ENCODE assay signal across 17 mouse cellular contexts in the genomic region with DNA sequence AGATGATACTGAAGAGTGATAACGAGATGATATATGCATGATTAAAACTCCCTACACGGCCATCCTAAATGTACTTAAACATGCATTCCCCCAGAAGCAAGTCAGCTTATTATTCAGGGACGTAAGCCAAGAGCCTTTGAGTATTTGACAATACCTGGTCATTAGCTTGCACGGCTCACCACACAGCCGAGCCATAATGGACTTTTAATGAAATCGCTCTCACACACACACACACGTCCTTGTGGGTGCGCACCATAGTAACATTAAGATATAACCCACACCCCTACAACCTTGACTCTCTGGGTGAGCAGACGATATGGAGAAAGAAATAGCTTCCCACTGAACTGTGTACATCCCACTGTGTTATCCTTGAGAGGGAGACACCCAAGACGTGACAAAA.
A peak's percentile ranks its signal among the peaks of the same experiment; 100 is the strongest.
DNase-seq lines count a peak whose midpoint lies in the region; ATAC-seq and TF ChIP-seq lines count a peak whose summit lies in the region.
"Had no signal": no experiment of that assay in that cellular context is flagged by ENCODE, and none has a peak within 500 bp of the region (broad histone marks: within the 10 kb centered on the region; RNA-seq: fewer than 3 reads in every experiment).

No protein-coding gene starts in this region.

- intact Hi-C loops in left cerebral cortex, postnatal 10 days (cut with DNase I), result no loop called here

- peaks cover 12% of the 10 kb centered on the region; the same call in 1 of the 2 replicates for H3K27me3 ChIP-seq in forebrain, embryonic 10.5 days (ENCODE audit: poor library complexity, severe bottlenecking)
- no peaks in the 10 kb centered on the region; the same call in 1 of the 2 replicates for H3K27me3 ChIP-seq in forebrain, postnatal 0 days (ENCODE audit: insufficient read depth, low read length)
- peaks cover 48% of the 10 kb centered on the region for H3K27me3 ChIP-seq in midbrain, embryonic 12.5 days
- H3K27me3 ChIP-seq in midbrain, embryonic 15.5 days (replicated peaks), result peaks cover 10% of the 10 kb centered on the region; the same call in 1 of the 2 replicates
- H3K27me3 ChIP-seq in hindbrain, embryonic 13.5 days, result peaks cover 7% of the 10 kb centered on the region
- peaks cover 6% of the 10 kb centered on the region; the same call in 1 of the 2 replicates for H3K27me3 ChIP-seq in neural tube, embryonic 14.5 days (ENCODE audit: control insufficient read depth, insufficient read depth, low read length)

- whole genome bisulfite sequencing in forebrain, embryonic 10.5 days, result 48% methylated on average over 10 of the region's 10 CpGs
- WGBS in forebrain, postnatal 0 days, result 13% methylated on average over 10 of the region's 10 CpGs
- 37% methylated on average over 10 of the region's 10 CpGs for WGBS in midbrain, embryonic 12.5 days
- WGBS in midbrain, embryonic 15.5 days, result 18% methylated on average over 10 of the region's 10 CpGs
- WGBS in hindbrain, embryonic 13.5 days, result 25% methylated on average over 10 of the region's 10 CpGs
- 10% methylated on average over 10 of the region's 10 CpGs for WGBS in neural tube, embryonic 14.5 days

- no peak overlapping the region for H3K4me3 ChIP-seq in forebrain, embryonic 10.5 days
- no peak overlapping the region for H3K4me3 ChIP-seq in forebrain, postnatal 0 days (ENCODE audit: low read depth, low read length)
- H3K4me3 ChIP-seq in midbrain, embryonic 12.5 days, result no peak overlapping the region
- no peak overlapping the region for H3K4me3 ChIP-seq in midbrain, embryonic 15.5 days
- H3K4me3 ChIP-seq in hindbrain, embryonic 13.5 days, result no peak overlapping the region
- H3K4me3 ChIP-seq in neural tube, embryonic 14.5 days (ENCODE audit: low read depth, low read length), result no peak overlapping the region
- H3K4me3 ChIP-seq: gastrocnemius, adult 2 months had no signal

- no peak overlapping the region for H3K9ac ChIP-seq in forebrain, postnatal 0 days
- no peak overlapping the region for H3K9ac ChIP-seq in midbrain, embryonic 12.5 days (replicated peaks)
- no peak overlapping the region for H3K9ac ChIP-seq in midbrain, embryonic 15.5 days
- no peak overlapping the region for H3K9ac ChIP-seq in hindbrain, embryonic 13.5 days
- H3K9ac ChIP-seq in neural tube, embryonic 14.5 days (replicated peaks; ENCODE audit: low read depth, low read length), result no peak overlapping the region

- no peak for ATAC-seq in forebrain, postnatal 0 days
- 0 out of 2 replicates have a peak, but pooled peaks have one; percentile 19 for ATAC-seq in midbrain, embryonic 12.5 days (ENCODE audit: low FRiP score, low read depth)
- ATAC-seq in midbrain, embryonic 15.5 days (replicated peaks), result no peak; the same call in 1 of the 2 replicates
- ATAC-seq in hindbrain, embryonic 13.5 days (ENCODE audit: low FRiP score), result peak; percentile 82
- peak; percentile 81 for ATAC-seq in neural tube, embryonic 14.5 days (ENCODE audit: low read depth)
- ATAC-seq: activated CD4-positive, CD25-positive, alpha-beta regulatory T cell, adult 4 months; intestine, embryonic 16.5 days had no signal

- H3K4me2 ChIP-seq in forebrain, postnatal 0 days (ENCODE audit: low read depth), result no peak overlapping the region
- H3K4me2 ChIP-seq in midbrain, embryonic 12.5 days (replicated peaks), result no peak overlapping the region
- no peak overlapping the region; the same call in 1 of the 2 replicates for H3K4me2 ChIP-seq in midbrain, embryonic 15.5 days
- H3K4me2 ChIP-seq in hindbrain, embryonic 13.5 days, result 0 out of 2 replicates have a peak overlapping the region, but pooled peaks have one; percentile 11
- peak overlapping the region; percentile 12; the same call in 1 of the 2 replicates for H3K4me2 ChIP-seq in neural tube, embryonic 14.5 days (ENCODE audit: low read depth, low read length)

- peak overlapping the region; percentile 52 for H3K27ac ChIP-seq in forebrain, embryonic 10.5 days
- no peak overlapping the region for H3K27ac ChIP-seq in forebrain, postnatal 0 days (ENCODE audit: low read depth, low read length)
- no peak overlapping the region for H3K27ac ChIP-seq in midbrain, embryonic 12.5 days (replicated peaks)
- H3K27ac ChIP-seq in midbrain, embryonic 15.5 days, result no peak overlapping the region
- H3K27ac ChIP-seq in hindbrain, embryonic 13.5 days, result 0 out of 2 replicates have a peak overlapping the region, but pooled peaks have one; percentile 56
- 0 out of 2 replicates have a peak overlapping the region, but pooled peaks have one; percentile 8 for H3K27ac ChIP-seq in neural tube, embryonic 14.5 days (ENCODE audit: low read depth, low read length)
- H3K27ac ChIP-seq: gastrocnemius, adult 2 months had no signal

- no peaks in the 10 kb centered on the region for H3K36me3 ChIP-seq in forebrain, embryonic 10.5 days (replicated peaks)
- H3K36me3 ChIP-seq in forebrain, postnatal 0 days (ENCODE audit: insufficient read depth), result no peaks in the 10 kb centered on the region
- H3K36me3 ChIP-seq in midbrain, embryonic 12.5 days, result no peaks in the 10 kb centered on the region
- no peaks in the 10 kb centered on the region for H3K36me3 ChIP-seq in midbrain, embryonic 15.5 days (replicated peaks)
- H3K36me3 ChIP-seq in hindbrain, embryonic 13.5 days, result no peaks in the 10 kb centered on the region
- H3K36me3 ChIP-seq in neural tube, embryonic 14.5 days (ENCODE audit: control insufficient read depth, insufficient read depth, low read length), result no peaks in the 10 kb centered on the region

- H3K4me1 ChIP-seq in forebrain, embryonic 10.5 days, result peaks cover 35% of the 10 kb centered on the region
- H3K4me1 ChIP-seq in forebrain, postnatal 0 days (ENCODE audit: insufficient read depth), result peaks cover 7% of the 10 kb centered on the region
- peaks cover 30% of the 10 kb centered on the region for H3K4me1 ChIP-seq in midbrain, embryonic 12.5 days
- H3K4me1 ChIP-seq in midbrain, embryonic 15.5 days, result peaks cover 25% of the 10 kb centered on the region
- peaks cover 38% of the 10 kb centered on the region for H3K4me1 ChIP-seq in hindbrain, embryonic 13.5 days (replicated peaks)
- peaks cover 26% of the 10 kb centered on the region for H3K4me1 ChIP-seq in neural tube, embryonic 14.5 days (ENCODE audit: control insufficient read depth, insufficient read depth, low read length)

- no peak for TF ChIP-seq CTCF in forebrain, postnatal 0 days (IDR thresholded peaks at IDR 0.05; ENCODE audit: low read depth)

- H3K9me3 ChIP-seq in forebrain, embryonic 10.5 days, result no peaks in the 10 kb centered on the region
- no peaks in the 10 kb centered on the region for H3K9me3 ChIP-seq in forebrain, postnatal 0 days (ENCODE audit: low read length)
- no peaks in the 10 kb centered on the region for H3K9me3 ChIP-seq in midbrain, embryonic 12.5 days
- no peaks in the 10 kb centered on the region for H3K9me3 ChIP-seq in midbrain, embryonic 15.5 days
- no peaks in the 10 kb centered on the region for H3K9me3 ChIP-seq in hindbrain, embryonic 13.5 days
- no peaks in the 10 kb centered on the region for H3K9me3 ChIP-seq in neural tube, embryonic 14.5 days (ENCODE audit: control insufficient read depth, low read length)

- no peak for DNase-seq in forebrain, embryonic 10.5 days (ENCODE audit: extremely low spot score, low spot score)
- DNase-seq in forebrain, postnatal 0 days, result no peak
- no peak for DNase-seq in cerebellum, adult 11-12 months
- no peak for DNase-seq in left cerebral cortex, postnatal 10 days (ENCODE audit: extremely low spot score in 1 of 2, low spot score in 2 of 2)
- DNase-seq: cerebellum, postnatal 14 days; gastrocnemius, adult 2 months; heart, postnatal 10 days; kidney, postnatal 4 days; layer of hippocampus, postnatal 36 days; lung, postnatal 36 days; thymus, postnatal 14 days had no signal

Comparison
In these comparisons a context has a peak if more than half of its experiments do, and no peak if none do; other contexts are left out.
1. H3K27ac ChIP-seq: peak in forebrain, embryonic 10.5 days (single experiment), hindbrain, embryonic 13.5 days (single experiment) and neural tube, embryonic 14.5 days (single experiment); none in forebrain, postnatal 0 days (single experiment), midbrain, embryonic 12.5 days (single experiment) and midbrain, embryonic 15.5 days (single experiment).
2. ATAC-seq: peak in midbrain, embryonic 12.5 days (single experiment), hindbrain, embryonic 13.5 days (single experiment) and neural tube, embryonic 14.5 days (single experiment); none in forebrain, postnatal 0 days (single experiment) and midbrain, embryonic 15.5 days (single experiment).
3. H3K4me2 ChIP-seq: peak in hindbrain, embryonic 13.5 days (single experiment) and neural tube, embryonic 14.5 days (single experiment); none in forebrain, postnatal 0 days (single experiment), midbrain, embryonic 12.5 days (single experiment) and midbrain, embryonic 15.5 days (single experiment).